Mouse (Mus musculus) right cerebral cortex, postnatal 14 days (tissue): ENCODE measurements around the gene Junb.

Source experiments
- DNase-seq: peaks from one replicate; pipeline ENCODE4 v3.0.0; 2022

The Junb gene

GRCm38 (mm10) chr8:84970135-84970790, 8.3 kb downstream of the Junb start:
- no peak for DNase-seq

- peak; percentile 73 for DNase-seq
Measured at GRCm38 (mm10) chr8:84969241-84970134, 9.0 kb downstream of the Junb start, which contains the start of the genes Gm49661, Prdx2 and Rnaseh2a. Gene Gm49661, minus strand, starts transcription at chr8:84969433. Gene Prdx2, plus strand, starts transcription at chr8:84969587. Gene Rnaseh2a, minus strand, starts transcription at chr8:84969767.

GRCm38 (mm10) chr8:84968650-84969049, 9.9 kb downstream of the Junb start:
- no peak for DNase-seq

GRCm38 (mm10) chr8:84967532-84968304, 10.8 kb downstream of the Junb start:
- no peak for DNase-seq

GRCm38 (mm10) chr8:84966603-84967002, 11.9 kb downstream of the Junb start:
- no peak for DNase-seq

GRCm38 (mm10) chr8:84965731-84966291, 12.7 kb downstream of the Junb start:
- DNase-seq, result peak; percentile 93

- no peak for DNase-seq
Measured at GRCm38 (mm10) chr8:84963952-84964351, 14.6 kb downstream of the Junb start.

GRCm38 (mm10) chr8:84959811-84960210, 18.7 kb downstream of the Junb start:
- DNase-seq, result no peak

- peak; percentile 81 for DNase-seq
Measured at GRCm38 (mm10) chr8:84956768-84957167, 21.8 kb downstream of the Junb start.

- DNase-seq, result no peak
Measured at GRCm38 (mm10) chr8:84952612-84953255, 25.8 kb downstream of the Junb start.

- no peak for DNase-seq
Measured at GRCm38 (mm10) chr8:84949753-84950152, 28.8 kb downstream of the Junb start.

- no peak for DNase-seq
Measured at GRCm38 (mm10) chr8:84947241-84947545, 31.3 kb downstream of the Junb start.

- no peak for DNase-seq
Measured at GRCm38 (mm10) chr8:84946528-84947240, 31.8 kb downstream of the Junb start, which contains the start of gene Rtbdn. Gene Rtbdn, plus strand, starts transcription at chr8:84946991.

GRCm38 (mm10) chr8:84945633-84946527, 32.6 kb downstream of the Junb start:
- peak; percentile 69 for DNase-seq

GRCm38 (mm10) chr8:84945235-84945632, 33.3 kb downstream of the Junb start:
- peak; percentile 76 for DNase-seq

GRCm38 (mm10) chr8:84944478-84945160, 33.9 kb downstream of the Junb start:
- peak; percentile 87 for DNase-seq

GRCm38 (mm10) chr8:84943699-84944098, 34.8 kb downstream of the Junb start:
- no peak for DNase-seq

GRCm38 (mm10) chr8:84937620-84938485, 40.7 kb downstream of the Junb start:
- no peak for DNase-seq
